Mouse (Mus musculus) megakaryocyte progenitor cell, adult 5-6 weeks (primary cell): ENCODE results near the gene Slc39a11. TPM values are rescaled to one million over a fixed set of nuclear protein-coding genes. Genes with fewer than 3 reads are reported as not detected.

Experiments
- ATAC-seq: replicated peaks from 2 replicates; pipeline ENCODE4 v1.8.0; 2016; ENCODE audit warnings: mild to moderate bottlenecking, moderate TSS enrichment, inconsistent platforms; ENCODE audit not compliant: poor library complexity
- total RNA-seq, 2 experiments: library from RNA; stranded (forward) in 1 of 2; stranded (reverse) in 1 of 2; fragments of 157-497, 149-512 nt in 1 of 2; fragments of 200-1000 nt in 1 of 2; gene quantifications; 2 replicates each; pipeline versions ENCODE4 v1.2.3 to v1.2.4; 2015 to 2017

The Slc39a11 gene
- total RNA-seq, 2 experiments from 2014 or later: 25.6 to 30.9 TPM

DNA sequence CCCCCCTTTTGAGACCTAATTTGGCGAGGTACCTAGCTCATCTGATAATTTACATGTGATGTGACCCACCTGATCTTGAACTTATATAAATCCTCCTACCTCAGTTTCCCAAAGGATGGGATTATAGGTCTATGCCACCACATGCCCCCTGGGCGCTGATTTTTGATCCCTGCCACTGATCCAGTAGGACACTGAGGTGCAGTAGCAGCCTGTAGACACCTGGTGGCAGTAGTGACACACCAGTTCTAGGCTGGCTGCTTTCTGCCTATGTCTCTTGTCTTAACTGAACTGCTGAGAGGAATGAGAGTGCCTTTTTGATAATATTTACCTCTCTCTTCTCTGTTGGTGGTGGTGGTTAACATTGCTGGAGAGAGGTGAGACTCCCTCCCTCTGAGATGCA lies 352.1 kb downstream of the Slc39a11 start:
- peak; percentile 91 for ATAC-seq

- ATAC-seq: no peak
Measured at GRCm38 (mm10) chr11:113296912-113297625, 352.8 kb downstream of the Slc39a11 start.

DNA sequence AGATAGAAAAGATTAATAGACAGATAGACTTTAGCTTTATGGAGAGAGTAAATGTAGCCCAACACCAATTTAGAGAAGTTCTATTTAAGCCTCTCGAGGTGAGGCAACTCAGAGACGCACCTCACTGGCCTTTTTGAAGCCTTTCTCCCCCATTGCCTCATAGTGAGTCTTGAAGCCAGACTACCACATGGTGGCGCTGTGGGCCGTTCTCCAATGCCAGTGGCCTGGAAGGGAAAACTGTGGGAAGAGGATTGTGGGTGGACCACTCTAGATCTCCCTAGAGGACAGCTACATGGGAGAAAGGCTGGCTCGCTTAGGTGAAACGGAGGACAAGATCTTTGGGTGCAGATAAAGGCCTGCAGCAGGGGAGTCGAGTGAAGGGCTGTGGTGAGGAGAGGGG lies 353.7 kb downstream of the Slc39a11 start:
- peak; percentile 76 for ATAC-seq

DNA sequence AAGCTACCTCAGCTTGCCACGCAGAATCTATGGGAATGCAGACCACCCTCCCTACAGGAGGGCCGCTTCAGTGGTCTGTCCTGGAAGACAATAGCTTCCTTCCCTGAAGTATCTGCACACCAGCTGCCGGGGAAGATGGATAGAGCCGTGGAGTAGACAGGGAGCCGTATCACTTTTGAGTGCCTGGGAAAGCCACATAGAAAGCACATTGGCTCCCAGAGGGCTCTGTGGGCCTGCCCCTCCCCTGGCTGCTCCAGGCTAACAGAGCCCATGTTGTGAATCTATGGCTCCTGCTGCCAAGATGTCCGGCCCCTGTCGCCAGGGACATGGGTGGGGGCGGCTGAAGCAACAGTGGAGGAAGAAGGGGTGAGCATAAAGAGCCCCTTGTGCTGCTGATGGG lies 355.4 kb downstream of the Slc39a11 start:
- no peak for ATAC-seq

DNA sequence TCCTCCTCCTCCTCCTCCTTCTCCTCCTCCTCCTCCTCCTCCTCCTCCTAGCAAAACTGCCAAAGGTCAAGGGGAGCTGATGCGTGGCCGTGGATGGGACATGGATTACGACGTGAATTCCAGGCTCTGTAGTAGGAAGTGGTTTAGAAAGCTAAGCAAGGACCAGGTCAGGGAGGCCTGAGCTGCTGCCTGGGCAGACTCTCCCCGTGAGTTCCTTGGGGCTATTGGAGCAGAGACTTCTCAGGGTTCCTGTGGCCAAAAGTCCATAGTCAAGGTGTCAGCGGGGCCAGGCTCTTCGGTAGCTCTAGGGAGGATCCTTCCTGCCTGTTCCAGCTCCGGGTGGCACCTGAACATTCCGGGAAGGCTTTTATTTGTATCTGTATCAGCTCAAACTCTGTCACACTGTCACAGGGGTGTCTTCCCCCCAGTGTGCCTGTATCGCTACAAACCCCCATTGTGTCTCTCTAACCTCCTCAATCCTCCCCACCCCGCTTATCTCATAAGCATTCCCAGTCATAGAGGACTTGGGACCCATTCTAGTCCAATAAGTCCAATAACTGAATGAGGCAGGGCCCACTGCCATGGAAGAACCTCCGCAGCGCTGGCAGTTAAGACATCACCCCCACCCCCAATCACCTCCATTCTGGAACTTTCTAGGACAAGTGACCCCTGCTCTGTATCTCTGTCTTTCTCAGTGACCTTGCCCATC lies 356.8 kb downstream of the Slc39a11 start:
- ATAC-seq: no peak

DNA sequence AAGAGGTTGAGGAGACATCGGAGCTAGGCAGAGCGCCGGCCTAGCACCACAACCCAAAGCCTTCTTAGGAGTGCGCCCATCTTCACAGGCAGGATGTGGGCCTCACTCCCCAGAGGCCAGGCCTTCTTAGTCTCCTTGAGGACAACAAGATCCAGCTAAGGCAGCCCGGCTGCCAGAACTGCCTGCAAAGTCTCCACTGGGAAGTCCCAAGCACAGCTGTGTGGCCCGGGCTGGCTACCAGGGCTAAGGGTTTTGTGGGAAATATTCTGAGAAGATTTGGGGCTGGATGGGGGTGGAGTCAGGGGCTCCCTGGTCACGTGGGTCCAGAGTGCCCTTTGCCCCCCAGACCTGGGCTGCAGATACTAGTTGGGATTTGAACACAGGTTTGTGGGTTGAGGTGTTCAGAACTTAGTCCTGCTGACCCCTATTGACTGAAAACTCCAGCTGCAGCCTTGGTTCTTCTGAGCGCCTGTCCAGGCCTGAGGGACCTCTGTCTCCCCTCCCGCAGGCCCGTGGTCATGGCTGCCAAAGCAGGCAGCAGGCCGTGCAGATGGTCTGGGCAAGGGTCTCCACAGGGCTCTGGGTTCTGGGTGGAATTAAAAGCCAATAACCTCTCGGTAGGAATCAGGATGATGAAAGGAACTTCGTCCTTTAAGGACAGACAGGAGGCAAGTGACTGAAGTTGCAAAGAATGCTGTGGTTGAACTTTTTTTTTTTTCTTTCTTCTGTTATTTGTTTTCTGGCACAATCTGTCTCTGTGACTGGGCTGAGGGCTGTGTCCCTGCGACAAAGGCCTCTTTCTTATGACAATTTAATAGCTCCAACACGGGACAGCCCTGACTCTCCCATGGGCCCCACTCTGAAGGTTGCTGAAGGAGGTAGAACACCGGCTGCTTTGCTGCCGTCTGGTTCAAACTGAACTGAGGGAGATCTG lies 357.8 kb downstream of the Slc39a11 start:
- no peak for ATAC-seq

DNA sequence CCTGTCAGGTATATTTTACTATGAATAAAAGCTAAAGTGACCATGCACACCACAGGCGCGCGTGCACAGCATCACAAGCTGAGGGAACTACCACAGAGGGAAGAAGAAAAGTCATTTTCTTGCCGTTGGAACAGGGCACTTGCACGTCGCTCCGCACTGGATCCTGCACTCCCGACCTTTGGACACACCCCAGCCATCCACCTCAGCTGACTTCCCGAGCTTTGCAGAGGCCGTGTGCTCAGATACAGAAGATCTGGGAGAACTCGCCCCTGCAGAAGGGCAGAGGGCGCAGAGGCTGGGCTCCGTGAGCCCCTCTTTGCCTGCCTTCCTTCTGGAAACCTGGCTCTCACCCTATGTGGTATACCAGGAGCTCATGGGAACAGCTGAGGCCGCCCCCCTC lies 359.0 kb downstream of the Slc39a11 start:
- no peak for ATAC-seq

DNA sequence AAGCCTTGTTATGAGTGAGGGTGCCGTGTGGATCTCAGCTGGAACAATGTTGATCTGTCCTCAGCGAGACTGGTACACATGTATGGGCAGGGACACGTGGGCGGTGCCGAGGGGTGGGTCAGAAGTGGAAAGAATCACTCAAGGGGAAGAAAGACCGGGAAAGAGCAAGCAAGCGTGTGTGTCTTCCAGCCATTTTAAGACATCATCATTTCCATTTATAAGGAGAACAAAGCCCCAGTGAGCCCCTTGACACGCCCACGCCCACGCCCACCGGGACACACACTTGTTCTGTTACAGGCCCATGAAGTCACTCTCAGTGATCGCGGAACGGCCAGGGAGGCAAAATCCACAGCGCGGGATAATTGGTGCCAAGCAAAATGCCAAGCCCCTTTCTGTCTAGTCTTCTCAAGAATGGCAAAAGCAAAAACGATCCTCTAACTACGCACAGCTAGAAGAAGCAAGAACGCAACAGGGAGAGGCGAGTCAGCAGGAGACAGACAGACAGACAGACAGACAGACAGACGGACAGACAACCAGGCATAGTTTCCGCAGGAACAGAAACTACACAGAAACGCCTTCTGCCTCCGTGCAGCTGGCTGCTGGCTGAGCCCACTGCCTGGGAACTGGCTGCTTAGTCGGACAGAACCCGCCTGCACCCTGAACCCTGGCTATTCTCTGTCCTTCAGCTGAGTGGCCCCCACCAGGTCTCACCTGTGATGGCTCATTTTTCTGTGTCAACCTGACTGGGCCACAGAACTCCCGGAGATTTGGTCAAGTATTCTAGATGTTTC lies 364.7 kb downstream of the Slc39a11 start:
- ATAC-seq: no peak

DNA sequence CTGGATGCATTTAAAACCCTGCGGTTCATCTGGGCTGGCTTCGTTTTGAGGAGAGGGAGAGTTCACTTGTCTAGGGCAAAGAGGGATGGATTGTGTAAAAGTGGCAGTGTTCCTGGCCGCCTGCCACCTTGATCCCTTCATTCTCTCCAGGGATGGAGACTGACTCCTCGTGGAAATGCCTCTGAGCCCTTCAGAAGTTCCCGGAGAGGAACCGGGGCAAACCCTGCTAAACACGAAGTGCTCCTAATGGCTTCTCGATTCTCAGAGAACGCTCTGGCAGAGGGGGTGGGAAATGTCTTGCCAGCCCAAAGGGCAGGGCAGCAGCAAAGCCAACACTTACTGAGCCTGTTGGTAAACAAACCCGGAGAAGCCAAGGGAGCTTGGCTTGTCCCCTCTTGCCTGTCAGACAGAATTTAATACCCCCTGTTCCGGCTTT lies 366.5 kb downstream of the Slc39a11 start:
- no peak for ATAC-seq

- no peak for ATAC-seq
Measured at GRCm38 (mm10) chr11:113278238-113278637, 371.6 kb downstream of the Slc39a11 start.

- no peak for ATAC-seq
Measured at GRCm38 (mm10) chr11:113277034-113277612, 372.8 kb downstream of the Slc39a11 start.

GRCm38 (mm10) chr11:113276518-113276917 lies 373.4 kb downstream of the Slc39a11 start:
- ATAC-seq: no peak

DNA sequence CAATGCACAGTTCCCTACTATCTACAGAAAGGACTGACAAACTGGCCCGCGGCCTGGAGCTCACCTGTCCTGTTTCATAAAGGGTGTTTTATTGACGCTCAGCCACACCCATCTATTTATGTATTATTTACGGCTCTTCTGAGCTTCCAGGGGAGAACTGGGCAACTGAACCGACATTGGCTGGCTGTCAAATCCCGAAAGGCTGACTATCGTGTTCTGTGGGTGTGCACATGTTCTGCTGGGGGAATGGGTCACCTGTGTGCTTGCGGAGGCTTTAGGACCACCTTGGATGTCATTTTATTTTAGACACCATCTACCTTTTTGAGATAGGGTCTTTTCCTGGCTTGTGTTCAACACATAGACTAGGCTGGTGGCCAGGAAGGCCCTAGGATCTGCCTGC lies 375.8 kb downstream of the Slc39a11 start:
- ATAC-seq: no peak

DNA sequence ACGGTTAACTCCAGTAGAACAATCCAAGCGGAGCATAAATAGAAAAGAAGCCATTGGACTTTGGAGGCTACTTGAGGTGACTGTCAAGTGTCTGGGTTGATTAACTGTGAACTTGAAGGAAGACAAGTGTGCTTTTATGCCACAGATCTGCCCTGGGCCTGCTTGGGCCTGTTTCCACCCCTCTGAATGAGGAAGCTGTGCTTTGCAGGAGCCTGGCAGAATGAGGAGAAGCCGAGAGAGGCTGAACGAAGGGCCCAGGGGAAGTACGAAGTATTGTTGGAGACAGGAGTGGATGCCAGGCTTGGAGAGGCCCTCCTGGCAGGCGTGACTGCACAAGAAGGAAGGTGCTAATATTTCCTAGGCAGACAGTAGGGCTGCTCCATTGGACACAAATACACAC lies 378.0 kb downstream of the Slc39a11 start:
- no peak for ATAC-seq

GRCm38 (mm10) chr11:113268831-113269319 lies 381.0 kb downstream of the Slc39a11 start:
- ATAC-seq: no peak

DNA sequence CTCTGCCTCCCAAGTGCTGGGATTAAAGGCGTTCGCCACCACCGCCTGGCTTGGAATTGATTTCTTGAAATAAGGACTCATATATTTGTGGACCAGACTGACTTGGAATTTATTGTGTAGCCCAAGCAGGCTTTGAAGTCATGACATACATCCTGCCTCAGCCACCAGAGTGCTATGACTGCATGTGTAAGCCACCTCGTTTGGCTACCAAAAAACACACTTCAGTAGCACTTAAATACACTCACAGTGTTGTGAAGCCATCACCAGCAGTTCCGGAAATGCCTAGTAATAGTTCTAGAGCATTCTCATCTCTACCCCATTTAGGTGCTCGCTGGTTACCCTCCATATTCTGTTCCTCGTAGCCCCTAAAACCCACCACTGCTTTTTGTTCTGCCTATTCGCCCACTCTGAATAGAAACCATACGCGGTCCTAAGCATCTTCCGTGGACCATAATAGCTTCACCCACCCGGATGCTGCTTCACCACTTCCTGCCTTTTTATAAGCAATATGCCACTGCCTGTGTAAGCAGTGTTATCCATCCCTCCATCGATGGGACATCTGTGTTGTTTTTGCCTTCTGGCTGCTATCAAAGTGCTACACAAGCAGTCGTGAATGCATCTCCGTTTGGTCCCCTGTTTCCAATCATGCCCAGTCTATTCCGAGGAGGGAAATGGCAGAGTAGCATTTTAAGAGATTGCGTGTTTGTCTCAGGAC lies 382.2 kb downstream of the Slc39a11 start:
- ATAC-seq: no peak

DNA sequence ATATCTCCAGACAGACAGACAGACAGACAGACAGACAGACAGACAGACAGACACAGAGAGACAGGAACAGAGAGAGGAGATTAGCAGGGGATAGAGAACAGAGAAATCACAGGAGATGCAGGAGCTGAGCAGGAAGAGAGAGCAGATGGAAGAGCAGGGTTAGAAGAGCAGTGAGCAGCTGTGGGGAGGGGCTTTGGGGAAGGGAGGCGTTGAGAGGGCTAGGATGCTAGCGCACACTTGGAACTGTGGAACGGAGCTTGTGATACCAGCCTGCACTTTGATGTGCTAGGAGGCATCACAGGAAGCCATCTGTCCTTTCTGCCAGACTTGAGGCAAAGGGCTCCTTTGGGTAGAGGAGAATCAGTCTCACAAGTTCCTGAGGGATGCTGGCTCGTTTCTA lies 383.2 kb downstream of the Slc39a11 start:
- ATAC-seq: no peak

DNA sequence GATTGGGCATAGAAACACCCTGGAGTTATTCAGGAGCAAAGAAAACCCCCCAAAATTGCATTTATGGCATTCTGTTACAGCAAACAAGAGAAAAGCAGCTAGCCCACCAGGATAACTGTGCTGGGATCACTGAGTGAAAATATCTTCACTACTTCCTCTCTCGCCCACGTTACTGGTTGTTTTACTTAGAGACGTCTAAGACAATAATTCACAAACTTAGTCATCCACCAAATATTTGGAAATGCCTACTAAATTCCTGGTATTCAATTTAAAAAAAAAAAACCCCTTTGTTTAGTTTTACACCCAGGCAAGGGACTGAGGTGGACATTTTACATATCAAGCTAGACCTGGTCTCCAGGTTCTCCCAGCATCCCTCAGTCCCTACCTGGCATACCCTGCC lies 384.3 kb downstream of the Slc39a11 start:
- ATAC-seq: no peak

DNA sequence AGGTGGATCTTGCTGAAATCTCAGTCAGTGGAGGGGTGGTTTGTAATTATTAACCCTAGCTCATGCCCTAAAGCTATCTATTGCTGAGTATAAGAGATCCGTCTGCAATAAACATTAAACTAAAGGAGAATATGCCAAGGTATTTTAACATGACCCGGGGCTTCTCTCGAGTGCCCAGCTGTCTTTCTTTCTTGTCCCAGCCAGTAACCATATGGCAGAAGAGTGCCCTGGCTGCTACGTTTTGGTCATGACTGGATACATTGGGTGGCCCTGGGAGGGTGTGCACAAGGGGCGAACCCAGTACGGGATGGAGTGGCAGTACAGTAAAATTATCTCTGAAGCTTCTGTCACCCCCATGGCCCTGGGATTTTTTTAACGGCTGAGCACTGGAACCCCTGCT lies 385.9 kb downstream of the Slc39a11 start:
- no peak for ATAC-seq
